Mouse (Mus musculus): ENCODE data around the gene Olfr55. TPM values are rescaled to one million over a fixed set of nuclear protein-coding genes. Genes with fewer than 3 reads are reported as not detected.
A peak's percentile ranks its signal among the peaks of the same experiment; 100 is the strongest.
"Not testable (repeated sequence)": the region's sequence is repeated elsewhere in the genome, so short reads cannot be mapped to it uniquely, and the experiment has no call there.

Gene Olfr55
- polyA plus RNA-seq (2012; rRNA removed): not detected in 2 replicates

DNA sequence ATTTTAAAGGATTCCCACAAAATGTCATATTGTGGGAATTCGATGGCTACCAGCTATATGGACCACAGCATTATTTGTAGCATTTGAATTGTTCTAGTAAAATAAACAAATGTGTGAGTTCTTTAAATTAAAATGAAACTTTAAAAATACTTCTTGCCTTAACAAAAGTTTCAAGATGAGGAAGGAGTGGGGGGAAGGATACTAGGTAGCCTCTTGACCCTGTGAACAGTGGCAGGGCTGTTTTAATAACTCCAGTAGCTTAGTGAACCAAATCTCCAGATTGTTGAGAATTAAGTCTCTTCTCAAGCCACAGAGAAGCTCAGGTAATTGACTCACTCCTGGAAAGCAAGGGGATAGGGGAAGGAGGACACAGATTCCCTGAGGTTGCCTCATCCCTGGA is at the start of gene Olfr55:
Gene Olfr55 (plus strand): TSS at position 301 of the 400 bp plus-strand sequence.
- not testable (repeated sequence) for H3K4me3 ChIP-seq (ENCODE audit: insufficient read depth, low read depth, low read length)
- 91% methylated on average over 1 of the region's 1 CpGs for WGBS

DNA sequence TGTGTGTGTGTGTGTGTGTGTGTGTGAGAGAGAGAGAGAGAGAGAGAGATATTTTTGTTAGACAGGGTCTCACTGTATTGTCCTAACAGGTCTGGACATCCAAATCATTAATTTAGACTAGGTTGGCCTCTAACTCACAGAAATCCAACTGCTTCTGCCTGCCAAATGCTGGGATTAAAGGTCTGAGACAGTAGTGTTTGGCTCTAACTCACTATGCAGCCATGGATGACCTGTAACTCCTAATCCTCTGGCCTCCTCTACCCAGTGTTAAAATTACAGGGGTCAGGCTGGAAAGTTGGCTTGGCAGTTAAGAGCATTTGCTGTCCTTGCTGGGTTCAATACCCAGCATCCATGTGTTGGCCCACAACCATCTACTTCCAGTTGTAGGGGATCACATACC is 43.7 kb upstream of the Olfr55 start:
- no peak for TF ChIP-seq POLR2A (IDR thresholded peaks at IDR 0.05; ENCODE audit: low read depth, low read length)
- no peak for TF ChIP-seq CTCF (conservative IDR thresholded peaks at IDR 0.05; ENCODE audit: insufficient read depth, insufficient read length, low read depth, low read length)
- Histone ChIP-seq H3K27ac (ENCODE audit: insufficient read depth, low read depth, low read length) (no peak overlapping the region), H3K4me3 (ENCODE audit: insufficient read depth, low read depth, low read length) (no peak overlapping the region), H3K4me1 (ENCODE audit: control insufficient read depth, insufficient read depth, low read length) (no peaks in the 10 kb centered on the region), H3K27me3 (replicated peaks; ENCODE audit: control insufficient read depth, insufficient read depth, low read length) (no peaks in the 10 kb centered on the region), H3K36me3 (ENCODE audit: control insufficient read depth, insufficient read depth, low read length) (no peaks in the 10 kb centered on the region)
- DNase-seq: peak; percentile 60

More for the DNA sequence above, at the start of gene Olfr55:
- not testable (repeated sequence) for H3K27me3 ChIP-seq (replicated peaks; ENCODE audit: control insufficient read depth, insufficient read depth, low read length); DNase-seq; H3K4me1 ChIP-seq (ENCODE audit: control insufficient read depth, insufficient read depth, low read length); H3K36me3 ChIP-seq (ENCODE audit: control insufficient read depth, insufficient read depth, low read length); H3K27ac ChIP-seq (ENCODE audit: insufficient read depth, low read depth, low read length)

DNA sequence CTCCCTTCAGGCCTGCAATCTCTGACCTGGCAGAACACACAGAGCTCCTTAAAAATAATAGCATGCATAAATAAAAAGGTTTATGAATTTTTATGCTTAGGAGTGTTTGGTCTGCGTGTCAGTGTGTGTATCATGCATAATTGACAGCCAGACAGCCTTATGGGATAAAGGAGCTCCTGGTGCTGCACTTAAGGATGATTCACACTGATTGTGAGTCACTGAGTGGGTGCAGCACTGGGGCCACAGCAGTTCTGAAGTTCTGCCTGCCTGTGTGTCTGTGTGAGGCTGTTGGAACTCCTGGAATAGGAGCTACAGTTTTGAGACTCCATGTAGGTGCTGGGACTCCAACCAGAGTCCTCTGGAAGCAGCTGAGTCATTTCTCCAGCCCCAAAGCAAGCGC is 42.0 kb upstream of the Olfr55 start:
- H3K4me1 ChIP-seq (ENCODE audit: control insufficient read depth, insufficient read depth, low read length): no peaks in the 10 kb centered on the region
- no peak overlapping the region for H3K27ac ChIP-seq (ENCODE audit: insufficient read depth, low read depth, low read length)
- WGBS: 51% methylated on average over 2 of the region's 2 CpGs
- TF ChIP-seq POLR2A (IDR thresholded peaks at IDR 0.05; ENCODE audit: low read depth, low read length): no peak
- no peak for TF ChIP-seq CTCF (conservative IDR thresholded peaks at IDR 0.05; ENCODE audit: insufficient read depth, insufficient read length, low read depth, low read length)
- no peaks in the 10 kb centered on the region for H3K27me3 ChIP-seq (replicated peaks; ENCODE audit: control insufficient read depth, insufficient read depth, low read length)
- no peaks in the 10 kb centered on the region for H3K36me3 ChIP-seq (ENCODE audit: control insufficient read depth, insufficient read depth, low read length)
- H3K4me3 ChIP-seq (ENCODE audit: insufficient read depth, low read depth, low read length): no peak overlapping the region
- DNase-seq: no peak

DNA sequence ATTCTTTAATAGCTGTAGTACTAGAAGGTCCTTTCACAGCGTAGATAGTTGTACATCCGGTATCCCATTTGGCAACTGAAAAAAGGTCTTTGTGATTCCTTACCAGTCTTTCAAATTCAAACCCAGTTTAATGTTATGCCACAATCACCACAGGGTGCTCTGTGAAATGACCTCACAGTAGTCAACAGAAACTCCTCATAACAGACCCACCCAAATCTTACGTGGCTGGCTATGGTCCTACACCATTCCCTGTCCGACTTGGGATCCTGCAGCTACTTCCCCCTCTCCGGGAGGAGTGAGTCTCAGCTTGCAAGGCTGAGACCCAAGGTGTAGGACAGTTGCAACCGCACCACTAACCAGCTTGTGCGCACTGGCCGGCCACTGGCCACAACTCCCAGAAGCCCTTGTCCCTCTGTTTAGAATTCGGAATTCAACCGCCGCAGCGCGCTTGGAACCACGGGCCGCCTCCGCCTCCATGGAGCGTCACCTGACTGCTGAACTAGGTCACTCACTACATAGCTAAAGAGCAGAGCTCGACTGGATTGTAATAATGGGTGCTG is 28.9 kb upstream of the Olfr55 start, which contains the start of gene Morc2b:
Gene Morc2b (minus strand): TSS at position 423 of the 560 bp plus-strand sequence.
- Histone ChIP-seq H3K4me1 (ENCODE audit: control insufficient read depth, insufficient read depth, low read length) (no peaks in the 10 kb centered on the region), H3K4me3 (ENCODE audit: insufficient read depth, low read depth, low read length) (no peak within 1 kb of the TSS), H3K36me3 (ENCODE audit: control insufficient read depth, insufficient read depth, low read length) (no peaks in the 10 kb centered on the region), H3K27ac (ENCODE audit: insufficient read depth, low read depth, low read length) (no peak within 1 kb of the TSS), H3K27me3 (replicated peaks; ENCODE audit: control insufficient read depth, insufficient read depth, low read length) (no peaks in the 10 kb centered on the region)
- DNase-seq: no peak
- 77% methylated on average over 18 of the region's 18 CpGs for WGBS
- TF ChIP-seq POLR2A (IDR thresholded peaks at IDR 0.05; ENCODE audit: low read depth, low read length) (no peak), CTCF (conservative IDR thresholded peaks at IDR 0.05; ENCODE audit: insufficient read depth, insufficient read length, low read depth, low read length) (no peak)

DNA sequence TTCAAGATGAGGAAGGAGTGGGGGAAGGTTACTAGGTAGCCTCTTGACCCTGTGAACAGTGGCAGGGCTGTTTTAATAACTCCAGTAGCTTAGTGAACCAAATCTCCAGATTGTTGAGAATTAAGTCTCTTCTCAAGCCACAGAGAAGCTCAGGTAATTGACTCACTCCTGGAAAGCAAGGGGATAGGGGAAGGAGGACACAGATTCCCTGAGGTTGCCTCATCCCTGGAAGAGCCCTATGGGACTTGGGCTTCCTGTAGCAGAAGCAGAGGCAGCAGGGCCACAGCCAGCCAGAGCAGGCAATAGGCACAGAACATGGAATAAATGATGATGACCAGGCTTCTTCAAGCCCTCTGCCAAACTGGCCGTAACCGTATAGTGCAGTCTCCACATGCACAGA is 22.8 kb downstream of the Olfr55 start, which contains the start of gene Olfr239:
Gene Olfr239 (plus strand): TSS at position 301 of the 400 bp plus-strand sequence.
- H3K27ac ChIP-seq (ENCODE audit: insufficient read depth, low read depth, low read length); H3K36me3 ChIP-seq (ENCODE audit: control insufficient read depth, insufficient read depth, low read length); DNase-seq; H3K27me3 ChIP-seq (replicated peaks; ENCODE audit: control insufficient read depth, insufficient read depth, low read length); H3K4me3 ChIP-seq (ENCODE audit: insufficient read depth, low read depth, low read length); H3K4me1 ChIP-seq (ENCODE audit: control insufficient read depth, insufficient read depth, low read length): not testable (repeated sequence)
- no CpG with 5 or more reads among the region's 2 CpGs for WGBS

GRCm38 (mm10) chr17:33221590-33221989 is 53.3 kb downstream of the Olfr55 start, which contains the start of gene Olfr1564:
Gene Olfr1564 (minus strand): TSS chr17:33221690.
- Histone ChIP-seq H3K27ac (ENCODE audit: insufficient read depth, low read depth, low read length) (no peak within 1 kb of the TSS), H3K36me3 (ENCODE audit: control insufficient read depth, insufficient read depth, low read length) (no peaks in the 10 kb centered on the region), H3K4me1 (ENCODE audit: control insufficient read depth, insufficient read depth, low read length) (no peaks in the 10 kb centered on the region), H3K4me3 (ENCODE audit: insufficient read depth, low read depth, low read length) (no peak within 1 kb of the TSS), H3K27me3 (replicated peaks; ENCODE audit: control insufficient read depth, insufficient read depth, low read length) (no peaks in the 10 kb centered on the region)
- TF ChIP-seq CTCF (conservative IDR thresholded peaks at IDR 0.05; ENCODE audit: insufficient read depth, insufficient read length, low read depth, low read length) (no peak), POLR2A (IDR thresholded peaks at IDR 0.05; ENCODE audit: low read depth, low read length) (no peak)
- WGBS: 78% methylated on average over 2 of the region's 2 CpGs
- no peak for DNase-seq

Other genes with a start within 250 kb of the Olfr55 start
- 61.5 and 67.2 TPM in 2 replicates for gene Cyp4f13, start 221.0 kb upstream of the Olfr55 start, polyA plus RNA-seq (2012; rRNA removed)
- 0.49 and 0.77 TPM in 2 replicates for gene Zfp472, start 202.6 kb upstream of the Olfr55 start, polyA plus RNA-seq (2012; rRNA removed)
- gene Zfp952, start 175.3 kb upstream of the Olfr55 start, polyA plus RNA-seq (2012; rRNA removed): 2.3 and 2.6 TPM in 2 replicates
- gene Zfp763, start 135.0 kb upstream of the Olfr55 start, polyA plus RNA-seq (2012; rRNA removed): 0.83 and 1.2 TPM in 2 replicates
- not detected in 2 replicates for gene 4921501E09Rik, start 100.4 kb upstream of the Olfr55 start, polyA plus RNA-seq (2012; rRNA removed)
- 2.2 and 2.8 TPM in 2 replicates for gene Zfp563, start 79.1 kb upstream of the Olfr55 start, polyA plus RNA-seq (2012; rRNA removed)
- 0.01 TPM in 1 of 2 replicates, not detected in the other for gene Morc2b, start 28.8 kb upstream of the Olfr55 start, polyA plus RNA-seq (2012; rRNA removed)
- not detected in 2 replicates for gene Olfr239, start 22.9 kb downstream of the Olfr55 start, polyA plus RNA-seq (2012; rRNA removed)
- 0.08 TPM in 1 of 2 replicates, not detected in the other for gene Olfr1564, start 53.2 kb downstream of the Olfr55 start, polyA plus RNA-seq (2012; rRNA removed)
- 0.94 and 1.6 TPM in 2 replicates for gene Zfp955a, start 86.7 kb downstream of the Olfr55 start, polyA plus RNA-seq (2012; rRNA removed)
- gene Olfr63, start 96.2 kb downstream of the Olfr55 start, polyA plus RNA-seq (2012; rRNA removed): not detected in 2 replicates
- gene Zfp955b, start 121.1 kb downstream of the Olfr55 start, polyA plus RNA-seq (2012; rRNA removed): 1.6 and 2.3 TPM in 2 replicates
- 0.76 and 1.1 TPM in 2 replicates for gene Zfp81, start 190.4 kb downstream of the Olfr55 start, polyA plus RNA-seq (2012; rRNA removed)
- gene Zfp101, start 226.2 kb downstream of the Olfr55 start, polyA plus RNA-seq (2012; rRNA removed): 1.8 and 2.1 TPM in 2 replicates

All from kidney, adult 2 months (tissue).